Mouse (Mus musculus) lung, postnatal 0 days (tissue): ENCODE measurements around the gene Fau. TPM values are rescaled to one million over a fixed set of nuclear protein-coding genes. Genes with fewer than 3 reads are reported as not detected.

ENCODE experiments used
- ATAC-seq: fragments of 200-750 bp; cut with Nextera tagmentation; 2 replicates; pipeline ENCODE4 v1.8.0; 2017; ENCODE audit warnings: moderate library complexity
- DNase-seq: peaks from one replicate; pipeline ENCODE4 v3.0.0-alpha.2; 2016; ENCODE audit warnings: low spot score
- H3K27ac ChIP-seq: fragments of 300-500 bp; sonication (generic); 2 replicates; pipeline ENCODE4 v1.5.1; 2014; ENCODE audit warnings: antibody characterized with exemption, mild to moderate bottlenecking, low read length, mixed read lengths
- H3K27me3 ChIP-seq: fragments of 300-500 bp; sonication (generic); replicated peaks from 2 replicates; pipeline ENCODE4 v1.6.1; 2014; ENCODE audit warnings: low read length, mixed read lengths; ENCODE audit not compliant: insufficient read depth
- H3K36me3 ChIP-seq: fragments of 300-500 bp; sonication (generic); 2 replicates; pipeline ENCODE4 v1.6.1; 2014; ENCODE audit warnings: low read length, mixed read lengths; ENCODE audit not compliant: insufficient read depth
- H3K4me1 ChIP-seq: fragments of 300-500 bp; sonication (generic); 2 replicates; pipeline ENCODE4 v1.6.1; 2014; ENCODE audit warnings: antibody characterized with exemption, low read depth, low read length, mixed read lengths; ENCODE audit not compliant: insufficient read depth
- H3K4me2 ChIP-seq: fragments of 300-500 bp; sonication (generic); replicated peaks from 2 replicates; pipeline ENCODE4 v1.6.1; 2014; ENCODE audit warnings: low read depth, mild to moderate bottlenecking, low read length, moderate library complexity, mixed read lengths
- H3K4me3 ChIP-seq: fragments of 300-500 bp; sonication (generic); 2 replicates; pipeline ENCODE4 v1.5.1; 2014; ENCODE audit warnings: low read depth, low read length
- H3K9ac ChIP-seq: fragments of 300-500 bp; sonication (generic); replicated peaks from 2 replicates; pipeline ENCODE4 v1.6.1; 2014; ENCODE audit warnings: low read depth, mild to moderate bottlenecking
- H3K9me3 ChIP-seq: fragments of 300-500 bp; sonication (generic); 2 replicates; pipeline ENCODE4 v1.6.1; 2016; ENCODE audit warnings: low read length, mixed read lengths
- CTCF ChIP-seq: IDR thresholded peaks from 2 replicates; pipeline ENCODE4 v1.5.1; 2016; ENCODE audit warnings: antibody characterized with exemption, mild to moderate bottlenecking
- EP300 ChIP-seq: IDR thresholded peaks from 2 replicates; pipeline ENCODE4 v1.6.1; 2016; ENCODE audit warnings: antibody characterized with exemption, mild to moderate bottlenecking, control low read depth
- WGBS: fragments of 180-500 bp; shearing (Covaris S2); extraction: QIAGEN DNeasy Blood & Tissue Kit; methylation state at CpG from one replicate; pipeline ENCODE4 v1.1.7; 2014; 5-methylcytosine and 5-hydroxymethylcytosine counted together
- microRNA-seq: library from miRNA; unstranded; fragments of <30 nt; microRNA quantifications from one replicate; pipeline ENCODE4, GENCODE M21; 2016
- polyA plus RNA-seq: library from polyadenylated mRNA; unstranded; fragments of >200 nt; fragmentation: Nextera tagmentation; extraction: Ambion mirVana; gene quantifications from 2 replicates; pipeline ENCODE4 v1.2.1, GENCODE M21; 2015

Gene Fau
- polyA plus RNA-seq, 1 experiment from 2014 or later, result 827 TPM

GRCm38 (mm10) chr19:6105586-6105985 is 47.9 kb downstream of the Fau start, which contains the start of gene Naaladl1:
TSS of gene Naaladl1 (plus strand) at chr19:6105782.
- Histone ChIP-seq H3K9ac (no peak within 1 kb of the TSS), H3K9me3 (no peaks in the 10 kb centered on the region), H3K4me1 (no peaks in the 10 kb centered on the region), H3K4me3 (no peak within 1 kb of the TSS), H3K36me3 (no peaks in the 10 kb centered on the region), H3K27ac (no peak within 1 kb of the TSS), H3K4me2 (no peak within 1 kb of the TSS), H3K27me3 (no peaks in the 10 kb centered on the region)
- DNase-seq (no peak), ATAC-seq (no peak)
- 78% methylated on average over 7 of the region's 7 CpGs for WGBS
- TF ChIP-seq EP300 (no peak), CTCF (no peak)

Small RNA genes lying within 50 kb of the gene (microRNA-seq; reads per million reads assigned to microRNA genes)
- 1.5 reads per million for gene Mir6988

Other genes starting within 250 kb of the Fau start
- 33.9 and 35.1 TPM in 2 replicates for gene Frmd8, start 182.6 kb upstream of the Fau start, polyA plus RNA-seq
- gene Slc25a45, start 180.0 kb upstream of the Fau start, polyA plus RNA-seq, result 8.4 and 10.2 TPM in 2 replicates
- 1.3 and 1.5 TPM in 2 replicates for gene Tigd3, start 163.7 kb upstream of the Fau start, polyA plus RNA-seq
- 77.7 and 78.0 TPM in 2 replicates for gene Dpf2, start 144.8 kb upstream of the Fau start, polyA plus RNA-seq
- 21.3 and 23.2 TPM in 2 replicates for gene Cdc42ep2, start 133.0 kb upstream of the Fau start, polyA plus RNA-seq
- 16.6 and 20.7 TPM in 2 replicates for gene Pola2, start 93.6 kb upstream of the Fau start, polyA plus RNA-seq
- not detected in 2 replicates for gene Slc22a20, start 71.7 kb upstream of the Fau start, polyA plus RNA-seq
- gene Capn1, start 41.9 kb upstream of the Fau start, polyA plus RNA-seq, result 11.9 and 14.3 TPM in 2 replicates
- gene Syvn1, start 11.3 kb upstream of the Fau start, polyA plus RNA-seq, result 16.3 and 18.7 TPM in 2 replicates
- gene Mrpl49, start 59 bp upstream of the Fau start, polyA plus RNA-seq, result 36.7 and 37.6 TPM in 2 replicates
- gene Znhit2, start 3.3 kb downstream of the Fau start, polyA plus RNA-seq, result 31.2 and 33.9 TPM in 2 replicates
- gene Tm7sf2, start 10.5 kb downstream of the Fau start, polyA plus RNA-seq, result 8.1 and 9.5 TPM in 2 replicates
- 48.7 and 52.7 TPM in 2 replicates for gene Vps51, start 19.4 kb downstream of the Fau start, polyA plus RNA-seq
- gene Tmem262, start 22.2 kb downstream of the Fau start, polyA plus RNA-seq, result not detected in 2 replicates
- 0.35 and 0.62 TPM in 2 replicates for gene Gm28374, start 24.4 kb downstream of the Fau start, polyA plus RNA-seq
- 53.5 and 57.8 TPM in 2 replicates for gene Zfpl1, start 27.1 kb downstream of the Fau start, polyA plus RNA-seq
- 2.8 TPM in 2 replicates for gene Cdca5, start 27.1 kb downstream of the Fau start, polyA plus RNA-seq
- not detected in 2 replicates for gene AC131692.1, start 36.6 kb downstream of the Fau start, polyA plus RNA-seq
- gene Naaladl1, start 47.9 kb downstream of the Fau start, polyA plus RNA-seq, result 0.14 TPM in 1 of 2 replicates, not detected in the other
- 22.3 and 24.5 TPM in 2 replicates for gene Sac3d1, start 60.8 kb downstream of the Fau start, polyA plus RNA-seq
- gene Snx15, start 70.5 kb downstream of the Fau start, polyA plus RNA-seq, result 29.7 and 30.8 TPM in 2 replicates
- 0.93 and 1.0 TPM in 2 replicates for gene Batf2, start 83.1 kb downstream of the Fau start, polyA plus RNA-seq
- 64.5 and 64.6 TPM in 2 replicates for gene Arl2, start 83.7 kb downstream of the Fau start, polyA plus RNA-seq
- 0.10 TPM in 1 of 2 replicates, not detected in the other for gene Majin, start 126.5 kb downstream of the Fau start, polyA plus RNA-seq
- gene Gpha2, start 168.5 kb downstream of the Fau start, polyA plus RNA-seq, result 0.49 and 0.55 TPM in 2 replicates
- gene Ppp2r5b, start 178.0 kb downstream of the Fau start, polyA plus RNA-seq, result 20.2 and 21.6 TPM in 2 replicates
- gene Atg2a, start 183.8 kb downstream of the Fau start, polyA plus RNA-seq, result 5.1 and 5.9 TPM in 2 replicates
- 115 and 119 TPM in 2 replicates for gene Ehd1, start 218.9 kb downstream of the Fau start, polyA plus RNA-seq
- gene Cdc42bpg, start 248.6 kb downstream of the Fau start, polyA plus RNA-seq, result 2.8 and 3.2 TPM in 2 replicates